Mouse (Mus musculus) forebrain, embryonic 12.5 days (tissue): ENCODE measurements around the gene St6galnac6. TPM values are rescaled to one million over a fixed set of nuclear protein-coding genes. Genes with fewer than 3 reads are reported as not detected.
A peak's percentile ranks its signal among the peaks of the same experiment; 100 is the strongest.

Experiments used
- ATAC-seq: fragments of 200-750 bp; cut with Nextera tagmentation; 2 replicates; pipeline ENCODE4 v1.8.0; 2017; ENCODE audit warnings: moderate TSS enrichment; ENCODE audit not compliant: low FRiP score
- H3K27ac ChIP-seq: fragments of 300-500 bp; sonication (generic); 2 replicates; pipeline ENCODE4 v1.5.1; 2016; ENCODE audit warnings: mild to moderate bottlenecking
- H3K27me3 ChIP-seq: fragments of 300-500 bp; sonication (generic); 2 replicates; pipeline ENCODE4 v1.6.1; 2016; ENCODE audit warnings: mild to moderate bottlenecking
- H3K36me3 ChIP-seq: fragments of 300-500 bp; sonication (generic); replicated peaks from 2 replicates; pipeline ENCODE4 v1.6.1; 2016; ENCODE audit warnings: mild to moderate bottlenecking
- H3K4me1 ChIP-seq: fragments of 300-500 bp; sonication (generic); 2 replicates; pipeline ENCODE4 v1.6.1; 2016
- H3K4me2 ChIP-seq: fragments of 300-500 bp; sonication (generic); 2 replicates; pipeline ENCODE4 v1.6.1; 2016; ENCODE audit warnings: mild to moderate bottlenecking, moderate library complexity
- H3K4me3 ChIP-seq: fragments of 300-500 bp; sonication (generic); replicated peaks from 2 replicates; pipeline ENCODE4 v1.5.1; 2016; ENCODE audit warnings: mild to moderate bottlenecking
- H3K9ac ChIP-seq: fragments of 300-500 bp; sonication (generic); 2 replicates; pipeline ENCODE4 v1.6.1; 2016; ENCODE audit warnings: mild to moderate bottlenecking
- H3K9me3 ChIP-seq: fragments of 300-500 bp; sonication (generic); 2 replicates; pipeline ENCODE4 v1.6.1; 2016
- WGBS: fragments of 180-500 bp; shearing (Covaris S2); methylation state at CpG from one replicate; pipeline ENCODE4 v1.1.7; 2016; 5-methylcytosine and 5-hydroxymethylcytosine counted together
- polyA plus RNA-seq: library from polyadenylated mRNA; unstranded; fragments of >200 nt; fragmentation: Nextera tagmentation; extraction: Ambion mirVana; gene quantifications from 2 replicates; pipeline ENCODE4 v1.2.1, GENCODE M21; 2016

The St6galnac6 gene
- polyA plus RNA-seq, 1 experiment from 2014 or later: 11.6 TPM

DNA sequence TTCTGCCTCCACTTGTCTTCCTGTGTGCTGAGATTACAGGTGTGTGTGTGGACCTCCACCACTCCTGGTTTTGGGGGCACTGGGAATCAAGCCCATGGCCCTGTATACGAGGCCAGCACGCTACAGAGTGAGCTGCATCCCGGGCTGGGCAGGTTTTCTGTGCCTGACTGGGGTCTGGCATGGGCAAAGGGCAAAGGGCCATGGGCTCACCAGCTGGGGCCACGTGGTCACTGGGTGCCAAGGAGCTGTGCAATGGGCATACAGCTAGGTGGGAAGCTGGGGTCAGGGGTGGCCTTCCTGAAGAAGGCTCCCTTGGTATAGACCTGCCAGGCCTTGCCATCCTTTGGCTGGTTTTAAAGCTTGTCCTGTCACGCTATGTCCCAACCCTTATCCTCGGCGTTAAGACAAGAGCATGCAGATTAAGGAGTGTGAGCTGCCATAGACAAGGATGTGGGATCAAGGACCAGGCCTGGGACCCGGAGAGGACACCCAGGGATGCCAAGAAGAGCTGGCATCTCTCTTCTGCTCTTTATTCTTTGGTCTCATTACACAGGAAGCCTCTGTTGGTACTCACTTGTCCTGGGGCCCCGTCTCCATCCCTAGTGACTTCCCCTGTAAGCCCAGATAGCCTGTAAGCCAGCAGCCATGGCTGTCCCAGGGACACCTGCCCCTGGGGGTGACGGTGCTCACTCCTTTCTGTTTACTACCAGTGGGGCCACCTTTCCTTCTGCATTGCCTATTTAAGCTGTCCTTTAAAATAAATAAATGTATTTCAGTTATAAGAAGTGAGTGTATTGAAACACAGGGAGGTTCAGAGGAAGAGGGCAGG lies 35.0 kb downstream of the St6galnac6 start:
- ATAC-seq: no peak
- no peak overlapping the region for H3K4me3 ChIP-seq
- H3K36me3 ChIP-seq: no peaks in the 10 kb centered on the region
- no peaks in the 10 kb centered on the region for H3K27me3 ChIP-seq
- H3K9ac ChIP-seq: no peak overlapping the region
- WGBS: 84% methylated on average over 10 of the region's 10 CpGs
- no peaks in the 10 kb centered on the region for H3K9me3 ChIP-seq
- H3K4me2 ChIP-seq: no peak overlapping the region
- H3K4me1 ChIP-seq: peaks cover 17% of the 10 kb centered on the region
- no peak overlapping the region for H3K27ac ChIP-seq

DNA sequence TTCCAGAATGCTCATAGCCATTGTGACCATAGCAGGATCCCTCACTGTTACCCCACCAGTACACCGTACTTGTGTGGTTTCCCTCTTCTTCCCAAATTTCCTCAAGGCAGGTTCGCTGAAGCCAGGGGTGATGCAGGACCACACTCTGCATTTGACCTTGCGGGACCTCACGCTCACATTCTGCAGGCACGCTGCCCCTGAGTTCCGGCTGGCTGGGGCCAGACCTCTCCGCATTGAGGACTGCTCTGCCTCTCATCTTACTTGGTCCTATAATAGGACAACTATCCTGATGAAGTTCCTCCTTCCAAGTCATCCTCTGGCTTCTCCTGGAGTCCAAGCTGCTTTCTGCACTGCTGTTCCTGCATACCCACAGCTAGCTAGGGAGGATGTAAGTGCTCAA lies 37.1 kb downstream of the St6galnac6 start:
- Histone ChIP-seq H3K4me2 (no peak overlapping the region), H3K36me3 (no peaks in the 10 kb centered on the region), H3K4me1 (peaks cover 9% of the 10 kb centered on the region), H3K27ac (no peak overlapping the region), H3K9me3 (no peaks in the 10 kb centered on the region), H3K9ac (no peak overlapping the region), H3K4me3 (no peak overlapping the region), H3K27me3 (no peaks in the 10 kb centered on the region)
- 85% methylated on average over 7 of the region's 7 CpGs for WGBS
- ATAC-seq: no peak

DNA sequence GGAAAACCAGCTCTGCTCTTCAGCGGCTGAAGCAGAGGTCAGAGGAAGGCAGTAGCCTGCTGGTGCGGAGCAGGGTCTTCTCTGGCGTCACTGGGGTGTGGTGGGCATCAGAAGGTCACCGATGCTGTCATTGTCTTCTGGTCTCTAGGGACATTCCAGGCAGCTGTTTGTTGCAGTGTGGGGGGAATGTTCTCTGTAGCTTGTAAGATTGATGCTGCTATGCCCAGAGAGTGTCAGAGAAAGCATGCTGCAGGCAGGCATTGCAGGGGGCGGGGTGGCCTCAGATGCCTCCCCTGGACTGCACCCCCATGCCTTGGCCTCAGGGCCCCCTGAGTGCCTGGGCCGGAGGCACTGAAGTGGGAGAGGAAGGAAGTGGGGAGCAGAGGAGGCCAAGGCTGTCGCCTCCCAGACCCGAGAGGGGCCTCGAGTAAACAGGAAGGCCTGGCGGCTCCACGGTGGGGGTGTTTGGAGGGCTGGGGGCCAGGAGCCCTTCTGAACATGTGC lies 38.3 kb downstream of the St6galnac6 start:
- peaks cover 9% of the 10 kb centered on the region for H3K4me1 ChIP-seq
- no peak for ATAC-seq
- peak overlapping the region; percentile 29; the same call in 1 of the 2 replicates for H3K9ac ChIP-seq
- H3K9me3 ChIP-seq: no peaks in the 10 kb centered on the region
- 58% methylated on average over 11 of the region's 11 CpGs for WGBS
- no peak overlapping the region for H3K27ac ChIP-seq
- H3K36me3 ChIP-seq: no peaks in the 10 kb centered on the region
- no peak overlapping the region for H3K4me2 ChIP-seq
- H3K27me3 ChIP-seq: no peaks in the 10 kb centered on the region
- no peak overlapping the region for H3K4me3 ChIP-seq

DNA sequence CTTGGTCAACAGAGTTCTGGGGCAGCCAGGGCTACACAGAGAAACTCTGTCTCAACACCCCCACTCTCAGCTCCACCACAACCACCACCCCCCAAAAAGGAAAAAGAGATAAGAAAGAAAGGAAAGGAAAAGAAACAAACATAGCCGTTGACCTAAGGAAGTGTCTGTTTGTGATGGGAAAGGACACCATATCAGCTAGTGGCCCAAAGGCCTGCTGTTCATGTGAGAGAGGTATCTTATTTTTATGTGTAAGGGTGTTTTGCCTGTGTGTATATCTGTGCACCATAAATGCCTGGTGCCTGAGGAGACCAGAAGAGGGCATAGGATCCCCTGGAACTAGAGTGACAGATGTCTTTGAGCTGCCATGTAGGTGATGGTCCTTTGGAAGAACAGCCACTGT lies 40.1 kb downstream of the St6galnac6 start:
- no peak overlapping the region for H3K9ac ChIP-seq
- no peaks in the 10 kb centered on the region for H3K36me3 ChIP-seq
- 89% methylated on average over 1 of the region's 1 CpGs for WGBS
- no peak overlapping the region for H3K4me2 ChIP-seq
- H3K27me3 ChIP-seq: no peaks in the 10 kb centered on the region
- ATAC-seq: no peak
- peaks cover 9% of the 10 kb centered on the region for H3K4me1 ChIP-seq
- no peak overlapping the region for H3K4me3 ChIP-seq
- H3K9me3 ChIP-seq: no peaks in the 10 kb centered on the region
- no peak overlapping the region for H3K27ac ChIP-seq

DNA sequence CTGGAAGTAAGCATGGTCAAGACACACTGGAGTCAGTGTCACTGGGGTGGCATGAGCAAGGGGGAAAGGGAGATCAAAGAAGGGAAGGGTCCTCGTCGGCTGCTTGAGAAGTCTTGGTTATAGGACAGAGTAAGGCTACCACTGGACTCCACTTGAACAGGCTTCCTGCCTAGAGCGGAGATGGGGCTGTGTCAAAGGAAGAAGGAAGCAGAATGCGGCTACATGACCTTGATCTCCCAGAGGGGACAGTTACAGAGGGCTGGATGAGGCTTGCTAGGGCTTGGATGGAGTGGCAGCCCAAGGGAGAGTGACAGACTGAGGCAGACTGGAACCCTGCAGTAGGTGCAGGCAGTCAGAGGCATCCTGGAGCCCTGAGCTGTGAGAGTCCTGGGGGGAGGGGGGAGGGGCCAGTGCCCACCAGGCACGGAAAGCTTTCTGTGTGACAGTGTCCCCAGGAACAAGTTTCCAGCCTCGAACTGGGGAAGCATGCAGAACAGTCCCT lies 41.1 kb downstream of the St6galnac6 start:
- Histone ChIP-seq H3K9ac (no peak overlapping the region), H3K27me3 (no peaks in the 10 kb centered on the region), H3K4me1 (peaks cover 6% of the 10 kb centered on the region; the same call in 1 of the 2 replicates), H3K36me3 (no peaks in the 10 kb centered on the region), H3K9me3 (no peaks in the 10 kb centered on the region), H3K4me3 (no peak overlapping the region), H3K4me2 (no peak overlapping the region), H3K27ac (no peak overlapping the region)
- WGBS: 66% methylated on average over 6 of the region's 6 CpGs
- ATAC-seq: no peak

DNA sequence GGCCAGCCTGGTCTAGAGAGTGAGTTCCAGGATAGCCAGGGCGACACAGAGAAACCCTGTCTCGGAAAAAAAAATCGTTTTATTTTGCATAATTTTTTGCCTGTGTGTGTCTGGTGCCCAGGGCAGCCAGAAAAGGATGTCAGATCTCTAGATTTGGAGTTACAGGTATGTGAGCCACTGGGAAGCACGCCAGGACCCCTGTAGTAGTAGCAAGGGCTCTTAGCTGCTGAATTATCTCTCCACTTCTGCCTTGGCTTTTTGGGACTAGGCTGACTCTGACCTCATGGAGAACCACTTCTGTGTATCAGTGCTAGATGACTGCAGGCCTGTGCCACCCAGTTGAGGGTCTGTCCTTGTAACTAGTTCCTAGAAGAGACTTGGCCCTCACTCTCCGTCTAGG lies 42.3 kb downstream of the St6galnac6 start:
- Histone ChIP-seq H3K4me2 (no peak overlapping the region), H3K9ac (no peak overlapping the region), H3K4me3 (no peak overlapping the region), H3K27ac (no peak overlapping the region), H3K36me3 (no peaks in the 10 kb centered on the region), H3K27me3 (no peaks in the 10 kb centered on the region), H3K4me1 (peaks cover 6% of the 10 kb centered on the region; the same call in 1 of the 2 replicates), H3K9me3 (no peaks in the 10 kb centered on the region)
- WGBS: 86% methylated on average over 5 of the region's 5 CpGs
- ATAC-seq: no peak

DNA sequence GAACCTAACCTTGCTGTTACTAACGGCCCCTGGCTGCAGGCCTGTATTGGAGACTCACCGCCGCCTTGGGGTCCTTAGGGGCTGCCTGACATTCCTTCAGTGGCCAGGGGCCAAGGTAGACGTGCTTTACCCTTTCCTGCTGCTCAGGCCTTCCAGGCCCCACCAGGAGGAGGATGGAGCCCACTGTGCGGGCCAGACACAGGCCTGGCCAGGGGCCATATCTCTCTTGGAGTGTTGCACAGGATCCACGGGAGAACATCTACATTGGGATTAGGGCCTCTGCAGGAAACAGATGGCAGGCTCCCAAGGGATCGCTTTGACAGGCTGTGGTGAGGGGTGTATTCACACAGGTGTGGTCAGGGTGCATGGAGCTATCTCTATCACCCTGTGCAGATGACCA lies 43.3 kb downstream of the St6galnac6 start:
- no peak overlapping the region for H3K9ac ChIP-seq
- WGBS: 80% methylated on average over 7 of the region's 7 CpGs
- H3K27ac ChIP-seq: no peak overlapping the region
- H3K4me1 ChIP-seq: peaks cover 3% of the 10 kb centered on the region; the same call in 1 of the 2 replicates
- H3K36me3 ChIP-seq: no peaks in the 10 kb centered on the region
- H3K4me2 ChIP-seq: no peak overlapping the region
- no peak overlapping the region for H3K4me3 ChIP-seq
- no peaks in the 10 kb centered on the region for H3K27me3 ChIP-seq
- no peaks in the 10 kb centered on the region for H3K9me3 ChIP-seq
- ATAC-seq: no peak

DNA sequence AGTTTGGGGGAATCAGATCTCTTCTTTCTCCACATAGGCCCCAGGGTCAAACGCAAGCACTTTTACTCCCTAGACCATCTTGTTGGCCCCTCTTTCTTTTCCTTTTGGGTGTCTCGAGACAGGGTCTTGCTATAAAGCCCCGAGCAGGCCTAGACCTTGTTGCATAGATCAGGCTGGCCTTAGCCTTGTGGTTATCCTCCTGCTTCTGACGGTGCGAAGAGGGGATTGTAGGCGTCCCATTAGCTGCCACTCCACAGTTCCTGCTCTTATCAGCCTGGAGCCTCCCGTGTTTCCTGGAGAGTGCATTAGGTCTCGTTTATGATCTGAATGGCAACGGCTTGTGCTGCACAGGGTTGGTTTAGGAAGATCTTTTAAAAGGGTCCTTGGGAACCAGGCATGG lies 44.6 kb downstream of the St6galnac6 start:
- no peak overlapping the region for H3K27ac ChIP-seq
- H3K9me3 ChIP-seq: no peaks in the 10 kb centered on the region
- no peaks in the 10 kb centered on the region for H3K4me1 ChIP-seq
- no peaks in the 10 kb centered on the region for H3K36me3 ChIP-seq
- no peak overlapping the region for H3K4me3 ChIP-seq
- no peak overlapping the region for H3K4me2 ChIP-seq
- WGBS: 82% methylated on average over 9 of the region's 9 CpGs
- no peaks in the 10 kb centered on the region for H3K27me3 ChIP-seq
- H3K9ac ChIP-seq: no peak overlapping the region
- ATAC-seq: no peak

DNA sequence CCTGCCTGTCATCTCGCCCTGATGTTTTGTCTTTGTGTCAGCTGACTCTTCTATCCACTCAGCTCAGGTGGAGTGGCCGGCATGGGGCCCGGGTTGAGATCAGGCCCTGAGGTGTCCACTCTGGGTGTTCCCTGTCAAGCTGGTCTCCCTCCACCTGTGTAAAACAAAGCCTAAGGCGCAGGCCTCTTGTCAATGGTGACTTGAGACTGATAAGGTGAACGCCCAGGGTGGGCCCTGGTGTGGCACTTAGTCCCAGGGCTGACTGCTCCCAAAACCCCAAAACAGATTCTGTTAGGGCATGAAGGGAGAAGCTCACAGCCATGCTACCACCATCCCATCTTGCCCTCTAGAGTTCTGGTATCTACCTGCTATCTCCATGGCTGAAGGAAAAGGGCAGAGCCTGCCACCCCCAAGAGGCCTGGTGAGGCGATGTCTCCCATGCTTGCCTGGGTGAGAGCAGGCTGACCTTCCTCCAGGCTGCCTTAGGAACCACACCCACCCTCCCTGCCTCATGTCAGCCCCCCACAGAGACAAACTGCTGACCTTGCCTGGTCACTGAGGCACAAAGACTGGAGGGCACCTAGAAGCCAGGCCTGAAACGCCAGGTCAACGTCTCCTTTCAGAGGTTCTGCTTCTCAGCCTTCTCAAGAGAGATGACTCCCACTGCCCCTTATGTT lies 45.4 kb downstream of the St6galnac6 start:
- H3K27ac ChIP-seq: no peak overlapping the region
- H3K4me2 ChIP-seq: no peak overlapping the region
- H3K27me3 ChIP-seq: no peaks in the 10 kb centered on the region
- no peak overlapping the region for H3K4me3 ChIP-seq
- H3K9ac ChIP-seq: no peak overlapping the region
- 81% methylated on average over 8 of the region's 8 CpGs for WGBS
- no peak for ATAC-seq
- no peaks in the 10 kb centered on the region for H3K36me3 ChIP-seq
- H3K9me3 ChIP-seq: no peaks in the 10 kb centered on the region
- no peaks in the 10 kb centered on the region for H3K4me1 ChIP-seq

DNA sequence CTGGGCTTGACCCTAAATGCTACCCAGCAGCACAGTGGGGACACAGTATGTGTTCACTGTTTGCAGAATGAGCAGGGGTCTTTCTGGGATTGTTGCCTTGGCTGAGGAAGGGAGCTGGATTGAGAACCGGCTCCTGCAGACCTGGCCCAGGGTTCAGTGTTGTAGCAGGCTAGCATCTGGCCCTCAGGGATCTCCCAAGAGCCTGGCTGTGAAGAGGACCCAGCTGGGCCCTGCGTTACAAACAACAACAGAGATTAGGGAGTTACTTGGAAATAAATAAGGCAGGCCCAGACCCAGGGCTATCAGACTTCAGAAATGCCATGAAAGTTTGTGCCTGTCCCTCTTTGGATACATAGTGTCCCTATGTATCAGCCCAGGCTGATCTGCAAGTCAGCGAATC lies 46.1 kb downstream of the St6galnac6 start:
- no peaks in the 10 kb centered on the region for H3K27me3 ChIP-seq
- no peak overlapping the region for H3K27ac ChIP-seq
- no peak overlapping the region for H3K4me3 ChIP-seq
- ATAC-seq: no peak
- no peaks in the 10 kb centered on the region for H3K36me3 ChIP-seq
- H3K4me1 ChIP-seq: no peaks in the 10 kb centered on the region
- H3K4me2 ChIP-seq: no peak overlapping the region
- H3K9me3 ChIP-seq: no peaks in the 10 kb centered on the region
- H3K9ac ChIP-seq: no peak overlapping the region
- 75% methylated on average over 3 of the region's 3 CpGs for WGBS

DNA sequence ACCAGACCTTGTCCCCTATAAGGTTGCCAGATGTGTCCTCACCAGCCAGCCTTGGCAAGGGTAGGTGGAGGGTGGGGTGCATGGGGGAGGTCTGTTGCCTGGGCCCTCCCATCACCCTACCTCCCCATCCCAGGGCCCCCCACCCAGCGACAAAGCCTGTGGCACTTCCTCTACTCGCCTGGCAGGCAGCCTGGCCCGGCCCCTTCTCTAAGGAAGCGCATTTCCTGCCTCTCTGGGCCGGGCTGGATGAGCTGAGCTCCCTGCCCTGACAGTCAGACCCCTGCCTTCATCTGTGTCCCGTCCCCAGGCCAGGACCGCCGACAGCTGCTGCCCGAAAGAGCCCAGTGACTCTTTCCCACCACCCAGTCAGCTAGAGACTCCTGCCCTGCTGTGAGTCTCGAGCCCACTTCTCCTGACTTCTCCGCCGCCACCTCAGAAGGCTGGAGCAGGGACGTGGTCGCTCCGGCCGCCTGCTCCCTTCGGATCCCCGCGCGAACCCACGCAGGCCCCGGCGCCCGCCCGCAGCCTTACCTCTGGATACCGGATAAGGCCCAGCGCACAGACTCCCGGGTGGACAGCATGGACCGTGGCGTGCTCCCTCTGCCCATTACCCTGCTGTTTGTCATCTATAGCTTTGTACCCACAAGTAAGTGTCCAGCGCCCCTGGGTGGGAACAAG lies 47.0 kb downstream of the St6galnac6 start, which contains the start of gene Eng:
Eng (plus strand) TSS at position 217 of the 678 bp plus-strand sequence.
- Histone ChIP-seq H3K4me2 (no peak within 1 kb of the TSS), H3K27ac (no peak within 1 kb of the TSS), H3K36me3 (no peaks in the 10 kb centered on the region), H3K9me3 (no peaks in the 10 kb centered on the region), H3K27me3 (no peaks in the 10 kb centered on the region), H3K4me1 (no peaks in the 10 kb centered on the region), H3K9ac (no peak within 1 kb of the TSS), H3K4me3 (peak within 1 kb of the TSS; percentile 11)
- ATAC-seq: no peak
- 63% methylated on average over 31 of the region's 31 CpGs for WGBS

DNA sequence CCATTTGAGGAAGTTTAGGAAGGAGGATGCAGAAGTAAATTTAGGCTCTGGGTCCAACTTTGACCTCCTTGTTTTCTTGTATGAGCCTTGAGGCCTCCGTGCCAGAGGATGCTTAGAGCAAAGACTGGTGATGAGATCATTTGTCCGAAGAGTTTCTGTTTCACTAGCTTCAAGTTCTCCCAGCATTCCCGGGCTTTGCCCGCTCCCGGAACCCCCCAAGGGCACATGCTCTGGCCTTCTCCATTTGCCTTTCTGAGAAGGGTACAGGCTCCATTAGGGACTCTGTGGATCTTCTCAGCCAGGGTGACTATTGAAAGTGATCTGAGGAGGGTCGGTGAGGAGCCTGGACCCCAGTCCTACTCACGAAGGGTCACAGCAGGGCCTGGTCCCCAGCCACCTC lies 47.9 kb downstream of the St6galnac6 start:
- WGBS: 91% methylated on average over 7 of the region's 7 CpGs
- Histone ChIP-seq H3K27me3 (no peaks in the 10 kb centered on the region), H3K36me3 (no peaks in the 10 kb centered on the region), H3K4me2 (no peak overlapping the region), H3K9me3 (no peaks in the 10 kb centered on the region), H3K4me3 (peak overlapping the region; percentile 11; the same call in 1 of the 2 replicates), H3K9ac (no peak overlapping the region), H3K27ac (no peak overlapping the region), H3K4me1 (no peaks in the 10 kb centered on the region)
- no peak for ATAC-seq
